Mouse (Mus musculus) hindbrain, embryonic 11.5 days (tissue): ENCODE results near the gene Tmem79. TPM values are rescaled to one million over a fixed set of nuclear protein-coding genes. Genes with fewer than 3 reads are reported as not detected.
"Not testable (repeated sequence)": the region's sequence is repeated elsewhere in the genome, so short reads cannot be mapped to it uniquely, and the experiment has no call there.

Source experiments
- ATAC-seq: fragments of 200-750 bp; cut with Nextera tagmentation; 2 replicates; pipeline ENCODE4 v1.8.0; 2017; ENCODE audit warnings: mild to moderate bottlenecking, moderate TSS enrichment, moderate library complexity; ENCODE audit not compliant: low FRiP score
- DNase-seq: peaks from one replicate; pipeline ENCODE4 v3.0.0-alpha.2; 2015; ENCODE audit warnings: low spot score
- H3K27ac ChIP-seq: fragments of 300-500 bp; sonication (generic); 2 replicates; pipeline ENCODE4 v1.5.1; 2014; ENCODE audit warnings: mild to moderate bottlenecking, low read depth, low read length
- H3K27me3 ChIP-seq: fragments of 300-500 bp; sonication (generic); 2 replicates; pipeline ENCODE4 v1.6.1; 2014; ENCODE audit warnings: mild to moderate bottlenecking, low read length, moderate library complexity, mixed read lengths; ENCODE audit not compliant: control insufficient read depth, insufficient read depth
- H3K36me3 ChIP-seq: fragments of 300-500 bp; sonication (generic); 2 replicates; pipeline ENCODE4 v1.6.1; 2014; ENCODE audit warnings: mild to moderate bottlenecking, low read length, moderate library complexity, mixed read lengths; ENCODE audit not compliant: control insufficient read depth, insufficient read depth
- H3K4me1 ChIP-seq: fragments of 300-500 bp; sonication (generic); replicated peaks from 2 replicates; pipeline ENCODE4 v1.6.1; 2014; ENCODE audit warnings: low read length, mixed read lengths; ENCODE audit not compliant: control insufficient read depth, insufficient read depth
- H3K4me2 ChIP-seq: fragments of 300-500 bp; sonication (generic); replicated peaks from 2 replicates; pipeline ENCODE4 v1.6.1; 2014; ENCODE audit warnings: mild to moderate bottlenecking, low read depth, low read length
- H3K4me3 ChIP-seq: fragments of 300-500 bp; sonication (generic); 2 replicates; pipeline ENCODE4 v1.5.1; 2014; ENCODE audit warnings: low read depth, low read length
- H3K9ac ChIP-seq: fragments of 300-500 bp; sonication (generic); 2 replicates; pipeline ENCODE4 v1.6.1; 2014; ENCODE audit warnings: low read depth, low read length
- H3K9me3 ChIP-seq: fragments of 300-500 bp; sonication (generic); 2 replicates; pipeline ENCODE4 v1.6.1; 2016; ENCODE audit warnings: low read length; ENCODE audit not compliant: control insufficient read depth
- WGBS: fragments of 180-500 bp; shearing (Covaris S2); extraction: QIAGEN DNeasy Blood & Tissue Kit; methylation state at CpG from one replicate; pipeline ENCODE4 v1.1.7; 2014; 5-methylcytosine and 5-hydroxymethylcytosine counted together
- polyA plus RNA-seq: library from polyadenylated mRNA; unstranded; fragments of >200 nt; fragmentation: Nextera tagmentation; extraction: Ambion mirVana; gene quantifications from 2 replicates; pipeline ENCODE4 v1.2.1, GENCODE M21; 2014

Tmem79 gene
- polyA plus RNA-seq, 1 experiment from 2014 or later: 1.7 TPM

GRCm38 (mm10) chr3:88284815-88285564, 51.0 kb downstream of the Tmem79 start:
- not testable (repeated sequence) for H3K4me2 ChIP-seq, ATAC-seq, H3K27ac ChIP-seq, H3K9me3 ChIP-seq, H3K4me1 ChIP-seq, H3K27me3 ChIP-seq, H3K4me3 ChIP-seq, H3K9ac ChIP-seq, DNase-seq, H3K36me3 ChIP-seq
- WGBS: 97% methylated on average over 14 of the region's 14 CpGs

GRCm38 (mm10) chr3:88281141-88281916, 54.6 kb downstream of the Tmem79 start:
- H3K27ac ChIP-seq, ATAC-seq, H3K9me3 ChIP-seq, DNase-seq, H3K4me2 ChIP-seq, H3K4me1 ChIP-seq, H3K4me3 ChIP-seq, H3K36me3 ChIP-seq, H3K9ac ChIP-seq, H3K27me3 ChIP-seq: not testable (repeated sequence)
- 68% methylated on average over 11 of the region's 11 CpGs for WGBS

- Histone ChIP-seq H3K27me3 (no peaks in the 10 kb centered on the region), H3K4me1 (no peaks in the 10 kb centered on the region), H3K9me3 (no peaks in the 10 kb centered on the region), H3K9ac (no peak overlapping the region), H3K4me3 (no peak overlapping the region), H3K36me3 (no peaks in the 10 kb centered on the region), H3K27ac (no peak overlapping the region), H3K4me2 (no peak overlapping the region)
- 93% methylated on average over 2 of the region's 2 CpGs for WGBS
- no peak for ATAC-seq
- DNase-seq: no peak
These were observed 55.9 kb downstream of the Tmem79 start for GRCm38 (mm10) chr3:88280035-88280434.

Other genes with a start within 250 kb of the Tmem79 start
- gene Mef2d, start 193.8 kb downstream of the Tmem79 start, polyA plus RNA-seq: 12.0 and 12.3 TPM in 2 replicates
- 0.13 and 0.25 TPM in 2 replicates for gene Rhbg, start 81.4 kb downstream of the Tmem79 start, polyA plus RNA-seq
- 0.20 and 0.49 TPM in 2 replicates for gene Gm38392, start 48.9 kb downstream of the Tmem79 start, polyA plus RNA-seq
- gene Tsacc, start 39.1 kb downstream of the Tmem79 start, polyA plus RNA-seq: 8.1 and 8.6 TPM in 2 replicates
- gene Cct3, start 39.0 kb downstream of the Tmem79 start, polyA plus RNA-seq: 736 and 767 TPM in 2 replicates
- gene Glmp, start 11.1 kb downstream of the Tmem79 start, polyA plus RNA-seq: 69.4 and 71.5 TPM in 2 replicates
- gene Smg5, start 112 bp upstream of the Tmem79 start, polyA plus RNA-seq: 42.0 and 44.5 TPM in 2 replicates
- gene Paqr6, start 28.4 kb upstream of the Tmem79 start, polyA plus RNA-seq: 1.3 and 1.6 TPM in 2 replicates
- gene Bglap3, start 36.6 kb upstream of the Tmem79 start, polyA plus RNA-seq: 0.26 TPM in 1 of 2 replicates, not detected in the other
- not detected in 2 replicates for gene Bglap2, start 42.6 kb upstream of the Tmem79 start, polyA plus RNA-seq
- not detected in 2 replicates for gene Bglap, start 48.3 kb upstream of the Tmem79 start, polyA plus RNA-seq
- gene Pmf1, start 74.2 kb upstream of the Tmem79 start, polyA plus RNA-seq: 108 and 109 TPM in 2 replicates
- 22.1 and 23.7 TPM in 2 replicates for gene Slc25a44, start 89.0 kb upstream of the Tmem79 start, polyA plus RNA-seq
- 5.7 and 7.8 TPM in 2 replicates for gene Sema4a, start 125.0 kb upstream of the Tmem79 start, polyA plus RNA-seq
- 22.5 and 22.8 TPM in 2 replicates for gene Lmna, start 173.8 kb upstream of the Tmem79 start, polyA plus RNA-seq
- 45.9 and 51.9 TPM in 2 replicates for gene Mex3a, start 196.2 kb upstream of the Tmem79 start, polyA plus RNA-seq
- 1.1 and 1.8 TPM in 2 replicates for gene Rab25, start 212.2 kb upstream of the Tmem79 start, polyA plus RNA-seq
- 76.1 and 93.9 TPM in 2 replicates for gene Lamtor2, start 216.9 kb upstream of the Tmem79 start, polyA plus RNA-seq
- gene Ubqln4, start 217.6 kb upstream of the Tmem79 start, polyA plus RNA-seq: 62.6 and 66.3 TPM in 2 replicates
- 152 and 169 TPM in 2 replicates for gene Ssr2, start 239.7 kb upstream of the Tmem79 start, polyA plus RNA-seq